Mouse (Mus musculus): ENCODE measurements around the gene Olfr287. TPM values are rescaled to one million over a fixed set of nuclear protein-coding genes. Genes with fewer than 3 reads are reported as not detected.

The Olfr287 gene
- total RNA-seq (2017) = not detected in 2 replicates

DNA sequence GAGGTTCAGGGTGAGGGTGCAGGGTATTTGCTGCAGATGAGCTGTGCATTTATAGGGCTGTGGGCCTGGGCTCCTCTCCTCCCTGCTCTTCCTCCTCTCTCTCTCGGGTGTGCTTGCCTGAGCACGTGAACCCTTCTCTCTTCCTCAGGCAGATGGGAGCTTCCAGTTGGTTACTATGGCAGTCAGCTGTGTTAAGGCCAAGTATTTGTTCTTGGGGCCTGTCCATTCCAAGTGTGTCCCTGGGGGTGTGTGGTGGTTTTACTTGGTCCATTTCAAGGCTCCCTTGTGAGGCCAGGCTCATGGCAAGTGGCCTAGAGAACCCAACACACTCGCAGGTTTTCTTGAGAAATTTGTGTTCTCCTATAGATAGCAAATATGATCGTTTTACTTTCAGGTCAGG lies at the start of gene Olfr287, which contains the start of gene Gm44579:
Gene Olfr287 (minus strand): TSS at position 180 of the 400 bp plus-strand sequence.
Gene Gm44579 (minus strand): TSS at position 101 of the 400 bp plus-strand sequence.
- ATAC-seq (replicated peaks; ENCODE audit: low read depth, poor library complexity, severe bottlenecking) = no peak

- ATAC-seq (replicated peaks; ENCODE audit: low read depth, poor library complexity, severe bottlenecking) = no peak
Measured at GRCm38 (mm10) chr15:98257776-98258175, 36.9 kb upstream of the Olfr287 start.

DNA sequence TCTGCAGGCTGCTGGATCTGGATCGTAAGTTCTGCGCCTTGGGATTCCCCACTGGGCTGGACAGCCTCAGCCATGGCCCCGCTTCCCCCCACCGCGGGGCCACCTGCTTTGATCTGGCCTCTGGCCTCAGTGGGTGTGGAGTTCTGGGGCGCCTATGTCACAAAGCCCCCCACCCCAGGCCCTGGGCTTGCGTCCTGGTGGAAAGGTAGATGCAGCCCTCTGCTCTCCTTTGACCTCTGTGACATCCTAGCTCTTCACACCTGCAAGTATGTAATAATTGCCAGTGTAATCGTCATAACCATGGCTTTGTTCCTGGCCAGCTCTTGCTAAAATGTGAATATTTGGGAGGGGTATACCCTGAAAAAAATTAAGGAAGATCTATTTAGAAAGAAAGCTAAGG lies 36.3 kb upstream of the Olfr287 start, which contains the start of gene H1fnt:
Gene H1fnt (minus strand): TSS at position 101 of the 400 bp plus-strand sequence.
- ATAC-seq (replicated peaks; ENCODE audit: low read depth, poor library complexity, severe bottlenecking) = no peak

DNA sequence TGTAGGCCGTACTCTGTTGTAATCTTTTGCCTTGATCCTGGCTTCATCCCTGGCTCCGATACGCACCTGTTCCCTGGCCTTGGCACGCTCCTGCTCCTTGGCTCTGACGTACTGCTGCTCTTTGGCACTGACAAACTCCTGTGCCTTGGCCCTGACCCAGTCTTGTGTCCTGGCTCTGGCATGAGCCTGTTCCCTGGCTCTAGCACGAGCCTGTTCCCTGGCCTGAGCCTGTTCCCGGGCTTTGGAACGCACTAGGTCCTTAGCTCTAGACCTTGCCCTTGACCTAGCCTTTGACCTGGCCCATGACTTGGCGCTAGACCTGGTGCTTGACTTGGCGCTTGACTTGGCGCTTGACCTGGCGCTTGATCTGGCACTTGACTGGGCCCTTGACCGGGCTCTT lies 35.4 kb upstream of the Olfr287 start:
- ATAC-seq (replicated peaks; ENCODE audit: low read depth, poor library complexity, severe bottlenecking) = no peak

GRCm38 (mm10) chr15:98235442-98235841 lies 14.6 kb upstream of the Olfr287 start:
- peak; percentile 72 for ATAC-seq (replicated peaks; ENCODE audit: low read depth, poor library complexity, severe bottlenecking)

- ATAC-seq (replicated peaks; ENCODE audit: low read depth, poor library complexity, severe bottlenecking) = no peak
Measured at GRCm38 (mm10) chr15:98234350-98234749, 13.5 kb upstream of the Olfr287 start, which contains the start of gene Olfr286. Gene Olfr286 (minus strand): TSS chr15:98234450.

GRCm38 (mm10) chr15:98226096-98226495 lies 5.2 kb upstream of the Olfr287 start:
- no peak for ATAC-seq (replicated peaks; ENCODE audit: low read depth, poor library complexity, severe bottlenecking)

- no peak for ATAC-seq (replicated peaks; ENCODE audit: low read depth, poor library complexity, severe bottlenecking)
Measured at GRCm38 (mm10) chr15:98225610-98226009, 4.8 kb upstream of the Olfr287 start.

DNA sequence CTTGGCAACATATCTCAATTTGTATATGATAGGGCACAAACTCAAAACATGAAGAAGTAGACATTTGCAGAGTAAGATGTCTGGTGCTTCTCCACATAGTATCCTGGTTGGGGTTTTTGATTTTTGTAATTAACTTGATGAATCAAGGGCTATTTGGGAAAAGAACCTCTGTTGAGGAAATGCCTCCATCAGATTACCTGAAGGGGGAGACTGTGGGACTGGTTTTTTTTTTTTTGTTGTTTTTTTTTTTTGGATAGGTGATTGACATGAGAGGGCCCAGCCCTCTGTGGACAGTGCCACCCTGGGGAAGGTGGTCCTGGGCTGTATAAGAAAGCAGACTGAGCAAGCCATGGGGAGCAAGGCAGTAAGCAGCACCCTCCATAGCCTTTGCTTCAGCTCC lies 1.5 kb upstream of the Olfr287 start:
- no peak for ATAC-seq (replicated peaks; ENCODE audit: low read depth, poor library complexity, severe bottlenecking)

- no peak for ATAC-seq (replicated peaks; ENCODE audit: low read depth, poor library complexity, severe bottlenecking)
Measured at GRCm38 (mm10) chr15:98214130-98214529, 6.7 kb downstream of the Olfr287 start.

DNA sequence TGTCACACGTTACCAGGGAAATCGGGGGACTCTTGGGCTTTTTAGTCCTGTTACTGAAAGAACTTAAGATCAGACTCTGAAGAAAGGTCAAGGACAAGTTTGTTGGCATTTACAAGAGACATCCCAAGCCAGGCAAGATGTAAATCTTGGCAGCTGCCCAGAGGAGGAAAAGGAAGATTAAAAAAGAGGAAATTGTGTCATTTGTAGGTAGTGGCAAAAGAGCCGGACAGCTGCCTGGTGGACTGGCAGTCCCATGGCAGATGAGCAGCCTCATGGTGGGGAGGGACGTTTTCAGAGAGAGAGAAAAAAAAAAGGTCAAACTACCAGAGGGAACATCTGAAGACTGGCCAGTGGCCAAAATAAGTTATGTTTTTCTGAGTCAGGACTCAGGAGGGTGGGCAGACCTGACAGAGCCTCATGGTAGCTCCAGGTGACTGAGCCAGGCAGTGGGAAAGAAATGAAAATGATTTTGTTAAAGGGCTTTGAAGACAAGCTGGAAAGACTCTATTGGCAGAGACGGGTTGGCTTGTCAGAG lies 7.5 kb downstream of the Olfr287 start:
- no peak for ATAC-seq (replicated peaks; ENCODE audit: low read depth, poor library complexity, severe bottlenecking)

DNA sequence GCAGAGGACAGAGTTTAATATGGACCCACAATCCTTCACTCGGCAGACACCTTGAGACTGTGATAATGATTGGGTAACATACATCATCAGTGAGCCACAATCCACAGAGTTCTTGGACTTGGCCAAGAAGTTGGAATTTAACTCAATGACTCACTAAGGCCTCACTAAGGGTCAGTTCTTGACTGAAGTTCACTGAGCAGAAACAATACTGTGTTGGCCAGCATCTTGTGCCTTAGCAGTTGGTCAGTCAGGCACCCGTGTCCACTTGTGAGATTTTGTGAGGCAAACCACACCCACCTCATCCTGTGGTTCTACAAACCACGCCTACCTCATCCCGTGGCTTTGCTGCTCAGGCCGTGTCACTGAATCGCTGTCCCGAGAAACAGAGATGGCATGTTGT lies 11.2 kb downstream of the Olfr287 start:
- no peak for ATAC-seq (replicated peaks; ENCODE audit: low read depth, poor library complexity, severe bottlenecking)

DNA sequence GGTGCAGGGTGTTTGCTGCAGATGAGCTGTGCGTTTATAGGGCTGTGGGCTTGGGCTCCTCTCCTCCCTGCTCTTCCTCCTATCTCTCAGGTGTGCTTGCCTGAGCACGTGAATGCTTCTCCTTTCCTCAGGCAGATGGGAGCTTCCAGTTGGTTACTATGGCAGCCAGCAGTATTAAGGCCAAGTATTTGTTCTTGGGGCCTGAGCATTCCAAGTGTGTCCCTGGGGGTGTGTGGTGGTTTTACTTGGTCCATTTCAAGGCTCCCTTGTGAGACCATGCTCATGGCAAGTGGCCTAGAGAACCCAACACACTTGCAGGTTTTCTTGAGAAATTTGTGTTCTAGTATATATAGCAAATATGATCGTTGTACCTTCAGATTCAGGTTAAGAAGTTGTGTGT lies 25.4 kb downstream of the Olfr287 start, which contains the start of gene Olfr288:
Gene Olfr288 (minus strand): TSS at position 101 of the 400 bp plus-strand sequence.
- ATAC-seq (replicated peaks; ENCODE audit: low read depth, poor library complexity, severe bottlenecking) = no peak

DNA sequence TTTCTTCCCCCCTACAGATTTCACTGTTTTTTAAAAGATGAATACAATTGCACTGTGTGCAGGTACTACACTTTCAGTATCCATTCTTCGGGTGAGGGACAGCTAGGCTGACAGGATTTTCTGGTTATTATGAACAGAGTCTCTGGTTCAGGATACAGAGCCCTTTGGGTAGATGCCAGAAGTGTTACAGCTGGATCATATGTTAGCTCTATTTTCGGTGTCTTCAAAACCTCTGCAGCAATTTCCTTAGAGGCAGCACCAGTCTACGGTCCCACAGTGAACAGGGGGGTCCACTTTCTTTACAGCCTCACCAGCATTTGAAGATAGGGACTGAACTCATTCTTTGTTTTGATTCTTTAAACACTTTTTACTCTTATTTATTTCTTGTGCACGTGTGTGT lies 36.4 kb downstream of the Olfr287 start:
- no peak for ATAC-seq (replicated peaks; ENCODE audit: low read depth, poor library complexity, severe bottlenecking)

DNA sequence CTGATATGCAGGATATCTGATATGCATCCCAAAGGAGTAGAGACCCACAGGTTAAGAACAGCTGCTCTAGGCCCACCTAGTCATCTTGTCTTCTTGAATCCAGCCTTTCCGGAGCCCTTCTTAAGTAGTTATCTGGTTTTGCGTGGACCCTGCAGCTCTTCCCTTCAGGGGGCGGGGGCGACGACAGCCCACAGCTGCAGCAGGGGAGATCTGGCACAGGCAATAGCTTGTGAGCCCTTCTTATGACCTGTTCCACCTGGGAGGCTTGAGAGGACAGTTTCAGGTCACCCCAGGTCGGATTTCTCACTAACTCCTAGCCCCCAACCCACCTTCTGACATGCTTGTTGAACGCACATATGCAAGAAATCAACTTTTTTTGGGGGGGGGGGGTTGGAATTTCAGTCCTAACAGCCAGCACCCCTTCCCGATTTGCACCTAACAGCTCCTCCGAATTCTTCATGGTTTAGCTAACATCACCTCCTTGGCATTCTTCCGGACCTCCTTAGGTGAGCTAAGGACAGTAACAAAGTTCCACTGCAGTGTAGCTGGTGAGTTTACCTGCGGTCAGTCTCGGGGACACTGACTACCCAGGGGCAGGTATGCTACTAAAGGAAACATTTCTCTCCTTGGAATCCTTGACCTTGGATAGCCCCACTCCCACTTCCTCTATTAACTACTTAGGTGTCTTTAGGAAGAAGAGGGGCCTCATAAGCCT lies 38.8 kb downstream of the Olfr287 start:
- no peak for ATAC-seq (replicated peaks; ENCODE audit: low read depth, poor library complexity, severe bottlenecking)

GRCm38 (mm10) chr15:98181132-98181711 lies 39.6 kb downstream of the Olfr287 start:
- ATAC-seq (replicated peaks; ENCODE audit: low read depth, poor library complexity, severe bottlenecking) = peak; percentile 98

- ATAC-seq (replicated peaks; ENCODE audit: low read depth, poor library complexity, severe bottlenecking) = no peak
Measured at GRCm38 (mm10) chr15:98180567-98181131, 40.2 kb downstream of the Olfr287 start.

DNA sequence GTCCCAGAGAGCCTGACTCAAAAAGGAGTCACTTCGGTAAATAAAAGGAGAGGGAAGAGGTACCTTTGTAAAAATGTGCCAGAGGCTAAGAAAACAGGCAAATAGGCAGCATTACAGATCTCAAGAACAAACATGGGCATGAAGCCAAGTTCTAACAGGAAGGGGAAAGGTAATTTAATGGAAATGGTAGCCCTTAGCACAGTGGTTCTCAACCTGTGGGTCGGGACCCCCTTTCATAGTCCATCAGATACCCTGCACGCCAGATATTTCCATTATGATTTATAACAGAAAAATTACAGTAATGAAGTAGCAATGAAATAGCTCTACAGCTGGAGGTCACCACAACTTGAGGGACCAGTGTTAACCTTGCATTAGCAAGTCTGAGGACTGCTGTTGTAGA lies 43.5 kb downstream of the Olfr287 start:
- ATAC-seq (replicated peaks; ENCODE audit: low read depth, poor library complexity, severe bottlenecking) = no peak

DNA sequence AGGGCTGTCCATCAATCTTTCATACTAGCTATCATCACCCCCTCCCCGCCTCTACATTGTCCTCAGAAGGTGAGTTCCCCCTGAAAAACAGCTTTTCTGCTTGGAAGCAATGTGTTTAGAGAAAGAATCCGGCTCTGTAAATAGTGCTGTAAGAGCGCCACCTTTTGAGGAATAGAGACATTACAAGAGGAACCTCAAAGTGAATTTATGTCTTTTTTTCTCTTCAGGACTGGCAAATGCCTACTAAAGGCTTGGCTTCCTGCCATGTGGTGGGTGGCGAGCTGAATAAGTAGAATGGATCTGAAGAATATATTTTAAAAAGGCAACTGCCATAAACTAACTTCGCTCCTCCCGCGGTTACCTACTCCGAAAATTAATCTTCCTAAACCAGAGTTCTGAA lies 47.0 kb downstream of the Olfr287 start:
- ATAC-seq (replicated peaks; ENCODE audit: low read depth, poor library complexity, severe bottlenecking) = peak; percentile 63; the same call in 1 of the 2 replicates

DNA sequence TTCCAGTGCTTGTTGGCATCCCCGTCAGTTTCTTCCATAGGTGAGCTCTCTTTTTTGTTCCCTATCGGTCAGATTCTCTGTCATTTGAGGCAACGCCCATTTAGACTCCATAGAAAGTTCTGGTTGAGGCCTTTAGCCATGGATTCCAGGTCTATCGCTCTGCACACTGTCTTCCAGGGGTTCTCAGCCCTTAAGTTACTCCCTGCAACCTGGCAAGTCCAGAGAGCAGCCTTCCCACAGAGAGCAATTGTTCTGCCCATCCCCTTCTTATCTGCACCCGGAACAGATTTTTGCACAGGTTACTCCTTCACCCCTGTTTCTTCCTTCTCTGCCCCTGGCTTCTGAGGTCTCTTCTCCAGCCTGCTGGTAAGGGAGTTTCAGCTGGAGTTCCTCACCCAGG lies 48.7 kb downstream of the Olfr287 start:
- no peak for ATAC-seq (replicated peaks; ENCODE audit: low read depth, poor library complexity, severe bottlenecking)

DNA sequence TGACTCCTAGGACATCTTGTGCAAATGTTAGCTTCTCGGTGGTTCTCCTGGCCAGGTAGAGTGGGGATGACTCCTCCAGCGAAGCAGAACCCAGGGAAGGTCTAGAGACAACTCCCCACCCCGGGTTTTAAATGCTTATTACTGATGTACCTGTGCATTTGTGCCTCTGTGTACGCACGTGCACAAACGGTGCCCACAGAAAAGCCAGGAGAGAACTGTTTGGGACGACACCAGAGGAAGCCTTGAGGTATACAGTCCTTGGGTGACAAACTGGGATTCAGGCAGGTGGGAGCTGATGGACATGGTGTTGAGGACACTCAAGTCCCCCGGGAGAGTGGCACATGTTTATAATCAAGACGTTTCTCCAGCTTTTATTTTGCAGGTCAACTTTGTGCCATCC lies 49.9 kb downstream of the Olfr287 start:
- ATAC-seq (replicated peaks; ENCODE audit: low read depth, poor library complexity, severe bottlenecking) = no peak

All from common myeloid progenitor, adult 5-6 weeks (primary cell).